ENCODE assay signal across 8 mouse cellular contexts in genomic region chr2:32395484-32395945, GRCm38 (mm10). TPM values are rescaled to one million over a fixed set of nuclear protein-coding genes. Genes with fewer than 3 reads are reported as not detected.
DNase-seq lines count a peak whose midpoint lies in the region; ATAC-seq and TF ChIP-seq lines count a peak whose summit lies in the region.

Gene Ptges2 (plus strand): TSS chr2:32395896.

- peak; percentile 20; the same call in 1 of the 2 replicates for TF ChIP-seq CTCF in bone marrow, adult 2 months (IDR thresholded peaks at IDR 0.05; ENCODE audit: control insufficient read depth, insufficient read depth, low read length)

- H3K36me3 ChIP-seq in embryonic facial prominence, embryonic 15.5 days, result peaks cover 9% of the 10 kb centered on the region
- H3K36me3 ChIP-seq in kidney, embryonic 14.5 days (ENCODE audit: control insufficient read depth, insufficient read depth, low read length), result peaks cover under 1% of the 10 kb centered on the region; the same call in 1 of the 2 replicates
- H3K36me3 ChIP-seq in limb, embryonic 15.5 days, result peaks cover 9% of the 10 kb centered on the region
- no peaks in the 10 kb centered on the region for H3K36me3 ChIP-seq in splenic B cell, adult 2 months (ENCODE audit: control insufficient read depth, insufficient read depth, low read length, poor library complexity, severe bottlenecking)

- H3K27ac ChIP-seq in bone marrow, adult 2 months (ENCODE audit: control insufficient read depth, insufficient read depth, low read depth, low read length, poor library complexity), result peak within 1 kb of the TSS; percentile 89
- peak within 1 kb of the TSS; percentile 94 for H3K27ac ChIP-seq in embryonic facial prominence, embryonic 15.5 days (replicated peaks)
- peak within 1 kb of the TSS; percentile 93 for H3K27ac ChIP-seq in kidney, embryonic 14.5 days (ENCODE audit: low read depth, low read length)
- peak within 1 kb of the TSS; percentile 95 for H3K27ac ChIP-seq in limb, embryonic 15.5 days

- H3K27me3 ChIP-seq in embryonic facial prominence, embryonic 15.5 days, result no peaks in the 10 kb centered on the region
- H3K27me3 ChIP-seq in kidney, embryonic 14.5 days (ENCODE audit: control insufficient read depth, insufficient read depth, low read length), result no peaks in the 10 kb centered on the region
- no peaks in the 10 kb centered on the region for H3K27me3 ChIP-seq in limb, embryonic 15.5 days
- H3K27me3 ChIP-seq in splenic B cell, adult 2 months (ENCODE audit: control insufficient read depth, insufficient read depth, low read length, poor library complexity, severe bottlenecking), result no peaks in the 10 kb centered on the region

- H3K9me3 ChIP-seq in embryonic facial prominence, embryonic 15.5 days (replicated peaks), result no peaks in the 10 kb centered on the region
- no peaks in the 10 kb centered on the region; the same call in 1 of the 2 replicates for H3K9me3 ChIP-seq in kidney, embryonic 14.5 days (ENCODE audit: control insufficient read depth, low read length)
- no peaks in the 10 kb centered on the region for H3K9me3 ChIP-seq in limb, embryonic 15.5 days

- WGBS in bone marrow, adult 2 months, result under 1% methylated on average over 31 of the region's 31 CpGs
- under 1% methylated on average over 31 of the region's 31 CpGs for WGBS in embryonic facial prominence, embryonic 15.5 days
- under 1% methylated on average over 31 of the region's 31 CpGs for WGBS in kidney, embryonic 14.5 days
- under 1% methylated on average over 31 of the region's 31 CpGs for WGBS in limb, embryonic 15.5 days

- TF ChIP-seq POLR2A in bone marrow, adult 2 months (IDR thresholded peaks at IDR 0.05; ENCODE audit: borderline replicate concordance, control insufficient read depth, low read depth, low read length), result peak; percentile 54; the same call in 1 of the 2 replicates

- DNase-seq in A20 (ENCODE audit: low read depth, low spot score), result peak; percentile 95
- peak; percentile 91 to 94 for DNase-seq in heart, adult 9 months (ENCODE audit: low spot score in 2 of 2)
- DNase-seq in monocyte, adult 2 months (ENCODE audit: low read depth in 1 of 2, low spot score in 2 of 2), result peak; percentile 66 to 87
- peak; percentile 89 for DNase-seq in splenic B cell, adult 2 months (ENCODE audit: low read depth, low spot score)

- H3K4me3 ChIP-seq in bone marrow, adult 2 months (replicated peaks; ENCODE audit: control insufficient read depth, low read depth, low read length), result peak within 1 kb of the TSS; percentile 73
- H3K4me3 ChIP-seq in embryonic facial prominence, embryonic 15.5 days (replicated peaks), result peak within 1 kb of the TSS; percentile 90
- peak within 1 kb of the TSS; percentile 74 for H3K4me3 ChIP-seq in kidney, embryonic 14.5 days (ENCODE audit: low read length)
- H3K4me3 ChIP-seq in limb, embryonic 15.5 days, result peak within 1 kb of the TSS; percentile 88

- peak within 1 kb of the TSS; percentile 65 for H3K9ac ChIP-seq in embryonic facial prominence, embryonic 15.5 days
- peak within 1 kb of the TSS; percentile 69 for H3K9ac ChIP-seq in kidney, embryonic 14.5 days (ENCODE audit: low read depth, low read length)
- peak within 1 kb of the TSS; percentile 78 for H3K9ac ChIP-seq in limb, embryonic 15.5 days

- peak; percentile 92 for ATAC-seq in embryonic facial prominence, embryonic 15.5 days (ENCODE audit: insufficient number of reproducible peaks, low FRiP score, low TSS enrichment, low read depth)
- ATAC-seq in kidney, embryonic 14.5 days (ENCODE audit: low FRiP score, low TSS enrichment), result peak; percentile 90
- ATAC-seq in limb, embryonic 15.5 days (ENCODE audit: insufficient number of reproducible peaks, low FRiP score, low TSS enrichment, low read depth), result peak; percentile 90

- H3K4me2 ChIP-seq in embryonic facial prominence, embryonic 15.5 days (replicated peaks), result peak within 1 kb of the TSS; percentile 94
- peak within 1 kb of the TSS; percentile 70 for H3K4me2 ChIP-seq in kidney, embryonic 14.5 days (replicated peaks; ENCODE audit: low read depth, low read length)
- H3K4me2 ChIP-seq in limb, embryonic 15.5 days, result peak within 1 kb of the TSS; percentile 88

- no peaks in the 10 kb centered on the region; the same call in 1 of the 2 replicates for H3K4me1 ChIP-seq in bone marrow, adult 2 months (ENCODE audit: control insufficient read depth, insufficient read depth, low read length)
- H3K4me1 ChIP-seq in embryonic facial prominence, embryonic 15.5 days, result peaks cover 17% of the 10 kb centered on the region
- peaks cover 9% of the 10 kb centered on the region for H3K4me1 ChIP-seq in kidney, embryonic 14.5 days (ENCODE audit: control insufficient read depth, insufficient read depth, low read length)
- peaks cover 17% of the 10 kb centered on the region for H3K4me1 ChIP-seq in limb, embryonic 15.5 days

RNA-seq across cellular contexts. Expression of gene Ptges2, which starts in this region (rescaled TPM):
- 3.6 and 15.0 TPM in 2 replicates for polyA plus RNA-seq in bone marrow, adult 2 months (2011; ENCODE audit: insufficient read depth, insufficient read length, low replicate concordance, missing spikeins)
- 28.3 and 29.8 TPM in 2 replicates for polyA plus RNA-seq in embryonic facial prominence, embryonic 15.5 days (2015; fragmentation: Nextera tagmentation; extraction: Ambion mirVana)
- 32.2 and 36.4 TPM in 2 replicates for polyA plus RNA-seq in kidney, embryonic 14.5 days (2014; fragmentation: Nextera tagmentation; extraction: Ambion mirVana)
- polyA plus RNA-seq in limb, embryonic 15.5 days (2015; fragmentation: Nextera tagmentation; extraction: Ambion mirVana), result 24.9 and 26.0 TPM in 2 replicates

Comparison
In these comparisons a context has a peak if more than half of its experiments do, and no peak if none do; other contexts are left out.
1. Peak in every context shown above with its lines: DNase-seq, ATAC-seq, H3K4me3 ChIP-seq and H3K27ac ChIP-seq.